In genomic region chr10:108701361-108702128, GRCm38 (mm10) we compare ENCODE assay signal across 17 mouse cellular contexts. TPM values are rescaled to one million over a fixed set of nuclear protein-coding genes. Genes with fewer than 3 reads are reported as not detected.
DNase-seq lines count a peak whose midpoint lies in the region; ATAC-seq and TF ChIP-seq lines count a peak whose summit lies in the region.
"Had no signal": no experiment of that assay in that cellular context is flagged by ENCODE, and none has a peak within 500 bp of the region (broad histone marks: within the 10 kb centered on the region; RNA-seq: fewer than 3 reads in every experiment).

No protein-coding gene starts in this region.

- no peak overlapping the region for H3K9ac ChIP-seq in hindbrain, embryonic 14.5 days
- no peak overlapping the region for H3K9ac ChIP-seq in midbrain, postnatal 0 days (replicated peaks; ENCODE audit: low read length, poor library complexity, severe bottlenecking)
- H3K9ac ChIP-seq: embryonic facial prominence, embryonic 15.5 days; liver, embryonic 14.5 days had no signal

- no peaks in the 10 kb centered on the region for H3K27me3 ChIP-seq in forebrain, embryonic 10.5 days (ENCODE audit: poor library complexity, severe bottlenecking)
- no peaks in the 10 kb centered on the region for H3K27me3 ChIP-seq in hindbrain, embryonic 14.5 days (ENCODE audit: control insufficient read depth, insufficient read depth, low read length)
- no peaks in the 10 kb centered on the region for H3K27me3 ChIP-seq in midbrain, postnatal 0 days (ENCODE audit: insufficient read depth, low read length)
- H3K27me3 ChIP-seq: embryonic facial prominence, embryonic 15.5 days had no signal

- peaks cover 2% of the 10 kb centered on the region; the same call in 1 of the 2 replicates for H3K4me1 ChIP-seq in cortical plate, adult 2 months (ENCODE audit: control insufficient read depth, insufficient read depth, low read length)
- H3K4me1 ChIP-seq in forebrain, embryonic 10.5 days = peaks cover 16% of the 10 kb centered on the region
- H3K4me1 ChIP-seq in hindbrain, embryonic 14.5 days (replicated peaks; ENCODE audit: control insufficient read depth, insufficient read depth, low read length) = 0 out of 2 replicates have a peak, but pooled peaks cover 3% of the 10 kb centered on the region
- H3K4me1 ChIP-seq in midbrain, postnatal 0 days (ENCODE audit: insufficient read depth, low read length) = 0 out of 2 replicates have a peak, but pooled peaks cover 2% of the 10 kb centered on the region
- H3K4me1 ChIP-seq: embryonic facial prominence, embryonic 15.5 days; heart, embryonic 10.5 days had no signal

- H3K4me3 ChIP-seq in cortical plate, adult 2 months (ENCODE audit: insufficient read depth, low read length) = no peak overlapping the region
- H3K4me3 ChIP-seq in forebrain, embryonic 10.5 days = no peak overlapping the region
- no peak overlapping the region for H3K4me3 ChIP-seq in hindbrain, embryonic 14.5 days (replicated peaks; ENCODE audit: low read length)
- H3K4me3 ChIP-seq in midbrain, postnatal 0 days (ENCODE audit: low read depth, low read length) = no peak overlapping the region
- H3K4me3 ChIP-seq: embryonic facial prominence, embryonic 15.5 days; heart, embryonic 10.5 days had no signal

- TF ChIP-seq CTCF in cortical plate, adult 2 months (IDR thresholded peaks at IDR 0.05; ENCODE audit: extremely low read depth, insufficient read depth, low read length) = no peak
- TF ChIP-seq CTCF in midbrain, postnatal 0 days (IDR thresholded peaks at IDR 0.05) = no peak

- H3K9me3 ChIP-seq in forebrain, embryonic 10.5 days = peaks cover 9% of the 10 kb centered on the region; the same call in 1 of the 2 replicates
- H3K9me3 ChIP-seq in hindbrain, embryonic 14.5 days (ENCODE audit: control insufficient read depth, low read length) = peaks cover 9% of the 10 kb centered on the region; the same call in 1 of the 2 replicates
- H3K9me3 ChIP-seq in midbrain, postnatal 0 days (ENCODE audit: low read length) = no peaks in the 10 kb centered on the region
- H3K9me3 ChIP-seq: embryonic facial prominence, embryonic 15.5 days; heart, embryonic 10.5 days had no signal

- ATAC-seq in hindbrain, embryonic 14.5 days (ENCODE audit: low FRiP score) = no peak; the same call in 1 of the 2 replicates
- no peak for ATAC-seq in midbrain, postnatal 0 days (ENCODE audit: low FRiP score)
- no peak for ATAC-seq in monocyte, adult 5-6 weeks (replicated peaks; ENCODE audit: insufficient number of reproducible peaks, low FRiP score, low TSS enrichment, poor library complexity, severe bottlenecking)

- no peaks in the 10 kb centered on the region for H3K36me3 ChIP-seq in forebrain, embryonic 10.5 days (replicated peaks)
- no peaks in the 10 kb centered on the region for H3K36me3 ChIP-seq in hindbrain, embryonic 14.5 days (replicated peaks; ENCODE audit: control insufficient read depth, insufficient read depth)
- no peaks in the 10 kb centered on the region for H3K36me3 ChIP-seq in midbrain, postnatal 0 days (ENCODE audit: insufficient read depth, low read length)
- H3K36me3 ChIP-seq: embryonic facial prominence, embryonic 15.5 days; heart, embryonic 10.5 days had no signal

- TF ChIP-seq POLR2A in cortical plate, adult 2 months (IDR thresholded peaks at IDR 0.05; ENCODE audit: extremely low read depth, insufficient read depth, low read length) = no peak

- H3K4me2 ChIP-seq in hindbrain, embryonic 14.5 days (replicated peaks) = peak overlapping the region; percentile 9
- H3K4me2 ChIP-seq in midbrain, postnatal 0 days (ENCODE audit: low read depth, low read length, poor library complexity, severe bottlenecking) = 0 out of 2 replicates have a peak overlapping the region, but pooled peaks have one; percentile 15
- H3K4me2 ChIP-seq: embryonic facial prominence, embryonic 15.5 days had no signal

- peak overlapping the region; percentile 28 for H3K27ac ChIP-seq in cortical plate, adult 2 months (ENCODE audit: insufficient read depth, low read length)
- peak overlapping the region; percentile 81 for H3K27ac ChIP-seq in forebrain, embryonic 10.5 days
- peak overlapping the region; percentile 74 for H3K27ac ChIP-seq in hindbrain, embryonic 14.5 days
- H3K27ac ChIP-seq in midbrain, postnatal 0 days (ENCODE audit: low read depth, low read length) = peak overlapping the region; percentile 48; the same call in 1 of the 2 replicates
- H3K27ac ChIP-seq: embryonic facial prominence, embryonic 15.5 days; heart, embryonic 10.5 days; liver, embryonic 14.5 days; macrophage; stomach, postnatal 0 days had no signal

- DNase-seq in forebrain, embryonic 10.5 days (ENCODE audit: extremely low spot score, low spot score) = peak; percentile 30
- peak; percentile 50 for DNase-seq in hindbrain, embryonic 14.5 days (ENCODE audit: low spot score)
- DNase-seq in midbrain, postnatal 0 days (ENCODE audit: low spot score) = peak; percentile 60
- DNase-seq in lung, postnatal 10 days = no peak
- DNase-seq in ovary, postnatal 14 days (ENCODE audit: low spot score) = no peak
- DNase-seq: adrenal gland, postnatal 36 days; cerebellum, adult 18-20 months; kidney, adult 11 months had no signal

- 30% methylated on average over 14 of the region's 14 CpGs for WGBS in forebrain, embryonic 10.5 days
- 18% methylated on average over 14 of the region's 14 CpGs for WGBS in hindbrain, embryonic 14.5 days
- 20% methylated on average over 14 of the region's 14 CpGs for whole genome bisulfite sequencing in midbrain, postnatal 0 days

RNA-seq across cellular contexts. Expression of gene Gm5136, which starts 1.6 kb away (rescaled TPM):
- polyA plus RNA-seq in cortical plate, adult 2 months (2012; rRNA removed) = 1.6 and 2.2 TPM in 2 replicates
- polyA plus RNA-seq in forebrain, embryonic 10.5 days (2016; fragmentation: Nextera tagmentation; extraction: Ambion mirVana) = not detected in 2 replicates
- polyA plus RNA-seq in hindbrain, embryonic 14.5 days (2014; fragmentation: Nextera tagmentation; extraction: Ambion mirVana) = 0.20 and 0.41 TPM in 2 replicates
- total RNA-seq in midbrain, postnatal 0 days (2014; rRNA removed) = 0.16 and 0.33 TPM in 2 replicates
- polyA plus RNA-seq in midbrain, postnatal 0 days (2015; fragmentation: Nextera tagmentation; extraction: Ambion mirVana) = not detected in 2 replicates
- 0.96 TPM in 1 of 3 replicates, not detected in the others for total RNA-seq in monocyte, adult 5-6 weeks (2017)
- total RNA-seq: adrenal gland, postnatal 36 days; gastrocnemius, adult 18-20 months had no signal
- polyA plus RNA-seq: embryonic facial prominence, embryonic 15.5 days; heart, embryonic 10.5 days; liver, embryonic 14.5 days; macrophage; small intestine, adult 2 months; stomach, postnatal 0 days had no signal

Comparison
In these comparisons a context has a peak if more than half of its experiments do, and no peak if none do; other contexts are left out.
1. H3K27ac ChIP-seq: peak in every context shown above with its lines; median percentile 81 in forebrain, embryonic 10.5 days; 74 in hindbrain, embryonic 14.5 days; 48 in midbrain, postnatal 0 days; 28 in cortical plate, adult 2 months.
2. DNase-seq: peak in forebrain, embryonic 10.5 days (single experiment), hindbrain, embryonic 14.5 days (single experiment) and midbrain, postnatal 0 days (single experiment); none in lung, postnatal 10 days (single experiment) and ovary, postnatal 14 days (single experiment).